Mouse (Mus musculus): ENCODE measurements around the gene Slc2a6. TPM values are rescaled to one million over a fixed set of nuclear protein-coding genes. Genes with fewer than 3 reads are reported as not detected.

The Slc2a6 gene
- polyA plus RNA-seq, 1 experiment from 2014 or later: 0.51 TPM

DNA sequence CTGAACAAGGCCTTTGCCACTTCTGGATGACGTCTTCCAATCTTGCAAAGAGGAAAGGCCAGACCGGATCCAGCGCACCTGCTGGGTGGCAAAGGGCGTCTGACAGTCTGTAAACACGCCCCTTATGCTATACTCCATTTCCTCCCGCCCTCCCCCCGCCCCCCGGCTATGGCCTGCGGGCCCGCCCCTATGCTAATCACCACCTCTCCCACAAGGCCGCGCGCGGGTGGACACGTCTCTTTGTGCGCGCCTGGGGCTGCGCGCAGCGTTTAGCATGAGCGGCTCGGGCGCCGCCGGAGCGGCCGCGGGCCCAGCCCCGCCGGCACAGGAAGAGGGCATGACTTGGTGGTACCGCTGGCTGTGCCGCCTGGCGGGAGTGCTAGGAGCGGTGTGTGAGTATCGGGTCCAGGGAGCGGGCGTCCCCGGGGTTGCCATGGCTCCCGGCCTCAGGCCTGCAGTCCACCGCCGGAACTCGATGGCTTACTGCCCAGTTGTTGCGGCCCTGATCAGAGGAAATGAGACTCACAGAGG lies 18.0 kb downstream of the Slc2a6 start, which contains the start of gene Cacfd1:
Gene Cacfd1, plus strand, starts transcription at position 213 of the 531 bp plus-strand sequence.
- Histone ChIP-seq H3K4me3 (ENCODE audit: low read depth, low read length) (peak within 1 kb of the TSS; percentile 82), H3K27ac (ENCODE audit: low read depth, low read length) (peak within 1 kb of the TSS; percentile 66; the same call in 1 of the 2 replicates), H3K36me3 (ENCODE audit: control insufficient read depth, insufficient read depth, low read length) (peaks cover 9% of the 10 kb centered on the region; the same call in 1 of the 2 replicates), H3K4me1 (replicated peaks; ENCODE audit: control insufficient read depth, insufficient read depth, low read length) (peaks cover 14% of the 10 kb centered on the region), H3K4me2 (peak within 1 kb of the TSS; percentile 92), H3K27me3 (replicated peaks; ENCODE audit: control insufficient read depth, insufficient read depth, low read length) (no peaks in the 10 kb centered on the region), H3K9me3 (ENCODE audit: control insufficient read depth, low read length) (no peaks in the 10 kb centered on the region), H3K9ac (ENCODE audit: low read depth, low read length) (peak within 1 kb of the TSS; percentile 91)
- WGBS: under 1% methylated on average over 41 of the region's 43 CpGs
- ATAC-seq (replicated peaks; ENCODE audit: low FRiP score) (peak; percentile 98), DNase-seq (ENCODE audit: low spot score) (peak; percentile 92)

DNA sequence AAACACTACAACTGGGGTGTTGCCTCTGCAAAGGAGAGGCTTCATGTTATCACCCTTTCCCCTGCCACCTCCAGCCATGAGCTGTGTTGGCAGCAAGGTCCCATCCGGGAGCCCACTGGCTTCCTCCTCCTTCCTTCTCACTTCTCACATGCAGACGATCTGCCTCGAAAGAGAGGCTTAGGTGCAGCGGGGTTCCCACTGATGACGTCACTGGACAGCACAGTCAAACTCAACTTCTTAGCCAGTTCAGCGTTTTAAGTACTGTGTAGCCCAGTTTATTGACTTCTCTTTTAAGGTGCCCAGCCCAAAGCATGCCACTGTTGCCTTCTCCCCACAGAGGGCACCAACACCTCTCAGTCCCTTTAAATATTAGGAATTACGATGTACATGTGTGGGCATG lies 20.1 kb downstream of the Slc2a6 start:
- Histone ChIP-seq H3K27ac (ENCODE audit: low read depth, low read length) (no peak overlapping the region), H3K27me3 (replicated peaks; ENCODE audit: control insufficient read depth, insufficient read depth, low read length) (no peaks in the 10 kb centered on the region), H3K4me3 (ENCODE audit: low read depth, low read length) (no peak overlapping the region), H3K9ac (ENCODE audit: low read depth, low read length) (no peak overlapping the region), H3K9me3 (ENCODE audit: control insufficient read depth, low read length) (no peaks in the 10 kb centered on the region), H3K4me1 (replicated peaks; ENCODE audit: control insufficient read depth, insufficient read depth, low read length) (peaks cover 14% of the 10 kb centered on the region), H3K36me3 (ENCODE audit: control insufficient read depth, insufficient read depth, low read length) (no peaks in the 10 kb centered on the region), H3K4me2 (no peak overlapping the region)
- no peak for DNase-seq (ENCODE audit: low spot score)
- WGBS: 58% methylated on average over 7 of the region's 7 CpGs
- no peak for ATAC-seq (replicated peaks; ENCODE audit: low FRiP score)

DNA sequence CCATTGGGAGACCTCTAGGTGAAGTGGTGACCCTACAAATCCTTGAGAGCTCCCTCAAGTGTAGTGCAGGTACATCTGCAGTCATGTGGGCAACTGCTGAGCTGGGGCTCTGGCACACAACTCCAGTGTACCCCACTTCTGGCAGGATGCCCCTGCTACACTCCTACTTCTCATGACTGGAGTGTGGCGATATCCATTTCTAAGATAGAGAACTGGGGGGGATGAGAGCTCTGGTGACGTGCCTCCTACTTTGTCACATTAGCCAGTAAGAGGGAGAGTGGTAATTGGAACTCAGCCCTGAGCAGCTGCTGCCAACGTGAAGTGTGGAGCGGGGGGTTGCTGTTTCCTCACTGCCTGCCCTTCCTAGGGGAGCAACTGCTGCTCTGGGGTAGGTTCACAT lies 21.5 kb downstream of the Slc2a6 start:
- DNase-seq (ENCODE audit: low spot score) (no peak), ATAC-seq (replicated peaks; ENCODE audit: low FRiP score) (no peak)
- WGBS: 59% methylated on average over 4 of the region's 4 CpGs
- Histone ChIP-seq H3K4me3 (ENCODE audit: low read depth, low read length) (no peak overlapping the region), H3K4me2 (no peak overlapping the region), H3K9ac (ENCODE audit: low read depth, low read length) (no peak overlapping the region), H3K4me1 (replicated peaks; ENCODE audit: control insufficient read depth, insufficient read depth, low read length) (peaks cover 14% of the 10 kb centered on the region), H3K9me3 (ENCODE audit: control insufficient read depth, low read length) (no peaks in the 10 kb centered on the region), H3K27ac (ENCODE audit: low read depth, low read length) (no peak overlapping the region), H3K27me3 (replicated peaks; ENCODE audit: control insufficient read depth, insufficient read depth, low read length) (no peaks in the 10 kb centered on the region), H3K36me3 (ENCODE audit: control insufficient read depth, insufficient read depth, low read length) (no peaks in the 10 kb centered on the region)

GRCm38 (mm10) chr2:26997993-26998392 lies 29.8 kb downstream of the Slc2a6 start:
- H3K4me1 ChIP-seq (replicated peaks; ENCODE audit: control insufficient read depth, insufficient read depth, low read length): no peaks in the 10 kb centered on the region
- no peaks in the 10 kb centered on the region for H3K9me3 ChIP-seq (ENCODE audit: control insufficient read depth, low read length)
- H3K4me3 ChIP-seq (ENCODE audit: low read depth, low read length): no peak overlapping the region
- no peak overlapping the region for H3K9ac ChIP-seq (ENCODE audit: low read depth, low read length)
- no peak overlapping the region for H3K27ac ChIP-seq (ENCODE audit: low read depth, low read length)
- H3K36me3 ChIP-seq (ENCODE audit: control insufficient read depth, insufficient read depth, low read length): no peaks in the 10 kb centered on the region
- no peak overlapping the region for H3K4me2 ChIP-seq
- WGBS: 87% methylated on average over 7 of the region's 7 CpGs
- H3K27me3 ChIP-seq (replicated peaks; ENCODE audit: control insufficient read depth, insufficient read depth, low read length): no peaks in the 10 kb centered on the region
- DNase-seq (ENCODE audit: low spot score) (no peak), ATAC-seq (replicated peaks; ENCODE audit: low FRiP score) (no peak)

DNA sequence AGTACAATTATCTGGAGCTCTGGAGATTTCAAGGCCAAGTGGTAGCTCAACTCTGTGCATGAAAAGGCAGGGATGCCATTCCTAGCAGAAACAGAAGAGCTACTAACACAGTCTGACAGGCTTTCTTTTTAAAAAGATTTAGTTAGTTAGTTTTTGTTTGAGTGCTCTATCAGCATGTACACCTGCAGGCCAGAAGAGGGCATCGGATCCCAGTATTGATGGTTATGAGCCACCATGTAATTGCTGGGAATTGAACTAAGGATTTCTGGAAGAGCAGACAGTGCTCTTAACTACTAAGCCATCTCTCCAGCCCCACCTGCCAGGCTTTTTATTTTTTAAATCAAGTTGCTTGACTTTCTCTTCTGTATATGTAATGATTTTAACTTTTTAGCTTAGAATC lies 30.3 kb downstream of the Slc2a6 start:
- WGBS: 88% methylated on average over 1 of the region's 1 CpGs
- Histone ChIP-seq H3K9me3 (ENCODE audit: control insufficient read depth, low read length) (no peaks in the 10 kb centered on the region), H3K4me3 (ENCODE audit: low read depth, low read length) (no peak overlapping the region), H3K4me1 (replicated peaks; ENCODE audit: control insufficient read depth, insufficient read depth, low read length) (no peaks in the 10 kb centered on the region), H3K36me3 (ENCODE audit: control insufficient read depth, insufficient read depth, low read length) (no peaks in the 10 kb centered on the region), H3K27ac (ENCODE audit: low read depth, low read length) (no peak overlapping the region), H3K27me3 (replicated peaks; ENCODE audit: control insufficient read depth, insufficient read depth, low read length) (no peaks in the 10 kb centered on the region), H3K4me2 (no peak overlapping the region), H3K9ac (ENCODE audit: low read depth, low read length) (no peak overlapping the region)
- no peak for ATAC-seq (replicated peaks; ENCODE audit: low FRiP score)
- no peak for DNase-seq (ENCODE audit: low spot score)

GRCm38 (mm10) chr2:26993936-26994335 lies 33.9 kb downstream of the Slc2a6 start:
- ATAC-seq (replicated peaks; ENCODE audit: low FRiP score) (no peak), DNase-seq (ENCODE audit: low spot score) (no peak)
- Histone ChIP-seq H3K4me3 (ENCODE audit: low read depth, low read length) (no peak overlapping the region), H3K4me2 (no peak overlapping the region), H3K9me3 (ENCODE audit: control insufficient read depth, low read length) (no peaks in the 10 kb centered on the region), H3K27me3 (replicated peaks; ENCODE audit: control insufficient read depth, insufficient read depth, low read length) (no peaks in the 10 kb centered on the region), H3K9ac (ENCODE audit: low read depth, low read length) (no peak overlapping the region), H3K4me1 (replicated peaks; ENCODE audit: control insufficient read depth, insufficient read depth, low read length) (no peaks in the 10 kb centered on the region), H3K36me3 (ENCODE audit: control insufficient read depth, insufficient read depth, low read length) (no peaks in the 10 kb centered on the region), H3K27ac (ENCODE audit: low read depth, low read length) (no peak overlapping the region)
- 61% methylated on average over 3 of the region's 3 CpGs for WGBS

GRCm38 (mm10) chr2:26984640-26985039 lies 43.2 kb downstream of the Slc2a6 start:
- no peaks in the 10 kb centered on the region for H3K4me1 ChIP-seq (replicated peaks; ENCODE audit: control insufficient read depth, insufficient read depth, low read length)
- ATAC-seq (replicated peaks; ENCODE audit: low FRiP score): no peak
- no peak overlapping the region for H3K9ac ChIP-seq (ENCODE audit: low read depth, low read length)
- no peak for DNase-seq (ENCODE audit: low spot score)
- 82% methylated on average over 5 of the region's 5 CpGs for WGBS
- no peak overlapping the region for H3K4me2 ChIP-seq
- no peak overlapping the region for H3K4me3 ChIP-seq (ENCODE audit: low read depth, low read length)
- H3K27ac ChIP-seq (ENCODE audit: low read depth, low read length): no peak overlapping the region
- H3K27me3 ChIP-seq (replicated peaks; ENCODE audit: control insufficient read depth, insufficient read depth, low read length): peaks cover 6% of the 10 kb centered on the region; the same call in 1 of the 2 replicates
- H3K36me3 ChIP-seq (ENCODE audit: control insufficient read depth, insufficient read depth, low read length): no peaks in the 10 kb centered on the region
- no peaks in the 10 kb centered on the region for H3K9me3 ChIP-seq (ENCODE audit: control insufficient read depth, low read length)

DNA sequence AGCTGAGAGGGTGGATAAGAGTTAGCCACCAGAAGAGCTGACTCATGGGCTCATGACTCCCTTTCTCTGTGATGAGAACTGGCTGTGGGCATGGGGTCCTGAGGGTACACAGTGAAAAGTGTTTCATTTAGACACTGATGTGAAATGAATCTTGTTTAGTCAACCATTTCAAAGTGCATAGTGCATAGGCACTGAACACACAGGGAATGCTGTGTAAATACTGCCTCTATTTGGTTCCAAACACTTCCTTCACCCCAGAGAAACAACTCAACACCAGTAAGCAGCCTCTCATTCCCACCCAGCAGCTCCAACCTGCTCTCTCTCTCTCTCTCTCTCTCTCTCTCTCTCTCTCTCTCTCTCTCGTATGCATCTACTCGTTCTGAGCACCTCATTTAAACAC lies 43.6 kb downstream of the Slc2a6 start:
- DNase-seq (ENCODE audit: low spot score) (no peak), ATAC-seq (replicated peaks; ENCODE audit: low FRiP score) (no peak)
- H3K9ac ChIP-seq (ENCODE audit: low read depth, low read length): no peak overlapping the region
- no peak overlapping the region for H3K27ac ChIP-seq (ENCODE audit: low read depth, low read length)
- no peaks in the 10 kb centered on the region for H3K9me3 ChIP-seq (ENCODE audit: control insufficient read depth, low read length)
- H3K36me3 ChIP-seq (ENCODE audit: control insufficient read depth, insufficient read depth, low read length): no peaks in the 10 kb centered on the region
- peaks cover 6% of the 10 kb centered on the region; the same call in 1 of the 2 replicates for H3K27me3 ChIP-seq (replicated peaks; ENCODE audit: control insufficient read depth, insufficient read depth, low read length)
- H3K4me3 ChIP-seq (ENCODE audit: low read depth, low read length): no peak overlapping the region
- WGBS: 59% methylated on average over 2 of the region's 2 CpGs
- H3K4me1 ChIP-seq (replicated peaks; ENCODE audit: control insufficient read depth, insufficient read depth, low read length): no peaks in the 10 kb centered on the region
- no peak overlapping the region for H3K4me2 ChIP-seq

GRCm38 (mm10) chr2:26980361-26980760 lies 47.4 kb downstream of the Slc2a6 start:
- Histone ChIP-seq H3K4me2 (no peak overlapping the region), H3K4me3 (ENCODE audit: low read depth, low read length) (no peak overlapping the region), H3K9me3 (ENCODE audit: control insufficient read depth, low read length) (no peaks in the 10 kb centered on the region), H3K9ac (ENCODE audit: low read depth, low read length) (no peak overlapping the region), H3K27ac (ENCODE audit: low read depth, low read length) (no peak overlapping the region), H3K4me1 (replicated peaks; ENCODE audit: control insufficient read depth, insufficient read depth, low read length) (no peaks in the 10 kb centered on the region), H3K27me3 (replicated peaks; ENCODE audit: control insufficient read depth, insufficient read depth, low read length) (peaks cover 6% of the 10 kb centered on the region; the same call in 1 of the 2 replicates), H3K36me3 (ENCODE audit: control insufficient read depth, insufficient read depth, low read length) (no peaks in the 10 kb centered on the region)
- ATAC-seq (replicated peaks; ENCODE audit: low FRiP score) (no peak), DNase-seq (ENCODE audit: low spot score) (no peak)
- WGBS: 58% methylated on average over 1 of the region's 1 CpGs

All from liver, embryonic 11.5 days (tissue).